Mouse (Mus musculus) gastrocnemius, postnatal 4 days (tissue): ENCODE results near the gene Mmrn2. TPM values are rescaled to one million over a fixed set of nuclear protein-coding genes. Genes with fewer than 3 reads are reported as not detected.
"Not testable (repeated sequence)": the region's sequence is repeated elsewhere in the genome, so short reads cannot be mapped to it uniquely, and the experiment has no call there.

Experiments used
- DNase-seq, 2 experiments: peaks; one replicate each; pipeline ENCODE4 v3.0.0; 2021 to 2022; ENCODE audit warnings: low spot score in 2 of 2, mixed read lengths in 2 of 2
- total RNA-seq, 2 experiments: library from RNA; stranded (reverse); gene quantifications; 2 replicates each; pipeline ENCODE4 v1.2.3; 2021

The Mmrn2 gene
- total RNA-seq, 2 experiments from 2014 or later, result 17.4 to 17.5 TPM

DNA sequence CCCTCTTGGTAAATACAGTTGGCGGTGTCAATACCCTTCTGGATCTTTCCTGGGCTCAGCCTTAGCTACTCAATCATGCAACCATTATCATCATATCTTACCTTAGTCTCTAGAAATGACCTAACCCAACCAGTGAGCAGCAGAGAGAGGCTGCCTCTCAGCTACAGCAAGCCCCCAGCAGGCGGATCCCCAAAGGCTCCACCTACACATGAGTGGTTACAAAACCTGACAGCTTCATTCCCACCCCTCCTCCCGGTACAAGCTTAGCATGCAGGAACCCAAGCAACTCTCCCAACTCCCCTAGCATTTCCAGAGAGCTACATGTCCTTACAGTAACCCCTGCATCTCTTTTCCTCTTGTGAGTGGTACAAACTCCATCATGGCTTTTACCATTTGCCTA is 24.8 kb downstream of the Mmrn2 start:
- no peak for DNase-seq

GRCm38 (mm10) chr14:34401135-34401534 is 25.9 kb downstream of the Mmrn2 start:
- DNase-seq, result peak in 1 of 2 experiments; percentile 69

DNA sequence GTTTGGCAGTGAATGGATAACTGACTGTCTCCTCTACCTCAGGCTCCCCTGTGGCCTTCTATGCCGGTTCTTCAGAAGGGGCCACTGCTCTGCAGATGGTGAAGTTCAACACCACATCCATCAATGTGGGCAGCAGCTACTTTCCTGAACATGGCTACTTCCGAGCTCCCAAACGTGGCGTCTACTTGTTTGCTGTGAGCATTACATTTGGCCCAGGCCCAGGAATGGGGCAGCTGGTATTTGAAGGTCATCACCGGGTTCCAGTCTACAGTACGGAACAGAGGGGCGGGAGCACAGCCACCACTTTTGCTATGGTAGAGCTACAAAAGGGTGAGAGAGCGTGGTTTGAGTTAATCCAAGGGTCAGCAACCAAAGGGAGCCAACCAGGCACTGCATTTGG is 27.6 kb downstream of the Mmrn2 start:
- DNase-seq, result no peak

- no peak for DNase-seq
These were observed 28.2 kb downstream of the Mmrn2 start for GRCm38 (mm10) chr14:34403424-34403823.

DNA sequence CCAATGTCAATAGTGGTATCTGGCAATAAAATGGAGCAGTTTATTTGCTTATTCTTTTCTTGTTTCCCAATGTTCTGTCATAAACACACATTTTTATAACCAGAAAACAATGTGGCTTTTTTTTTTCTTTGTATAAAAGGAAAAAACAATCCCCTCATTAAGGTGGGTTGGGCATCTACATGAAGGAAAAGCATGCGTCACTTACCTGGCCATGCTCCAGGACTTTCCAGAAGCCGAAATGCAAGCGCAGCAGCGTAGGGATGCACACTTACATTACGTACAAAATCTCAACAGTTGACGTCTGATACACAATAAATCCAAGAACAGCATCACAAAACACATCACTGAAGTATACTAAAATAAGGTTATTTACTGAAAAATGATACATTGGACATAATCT is 35.5 kb downstream of the Mmrn2 start:
- no peak for DNase-seq

GRCm38 (mm10) chr14:34412164-34412896 is 37.1 kb downstream of the Mmrn2 start:
- no peak for DNase-seq

- DNase-seq, result not testable (repeated sequence)
These were observed 41.7 kb downstream of the Mmrn2 start for GRCm38 (mm10) chr14:34416946-34417345.

DNA sequence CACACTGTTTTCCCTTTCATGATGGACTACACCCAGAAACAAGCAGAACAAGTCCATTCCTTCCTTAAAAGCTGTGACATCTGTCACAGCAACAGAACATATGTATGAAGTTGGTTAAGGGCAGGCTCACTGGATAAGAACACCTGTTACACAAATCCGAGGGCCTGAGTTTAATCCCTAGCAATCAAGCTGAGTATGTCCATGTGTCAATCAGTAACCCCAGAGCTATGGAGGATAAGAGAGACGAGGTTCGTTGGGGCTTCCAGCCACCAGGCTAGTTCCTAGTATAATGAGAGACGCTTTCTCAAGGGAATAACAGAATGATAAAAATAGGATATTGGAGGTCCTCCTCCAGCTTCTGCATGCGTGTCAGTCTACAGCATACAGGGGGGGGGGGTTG is 42.2 kb downstream of the Mmrn2 start:
- DNase-seq, result no peak

DNA sequence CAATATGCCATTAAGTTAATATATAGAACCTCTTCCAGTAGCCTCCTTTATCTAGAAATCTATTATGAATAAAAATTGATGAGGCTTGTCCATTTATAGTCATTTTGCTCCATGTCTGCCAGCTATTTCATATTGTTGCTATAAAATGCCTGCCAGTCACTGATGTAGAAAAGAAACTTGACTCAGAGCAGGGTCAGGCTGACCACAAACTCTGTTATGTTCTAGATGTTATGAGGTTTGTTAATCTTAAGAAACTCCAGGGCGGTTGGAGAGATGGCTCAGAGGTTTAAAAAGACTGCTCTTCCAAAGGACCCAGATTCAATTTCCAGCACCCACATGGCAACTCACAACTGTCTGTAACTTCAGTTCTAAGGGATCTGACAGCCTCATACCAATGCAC is 45.8 kb downstream of the Mmrn2 start:
- no peak for DNase-seq

DNA sequence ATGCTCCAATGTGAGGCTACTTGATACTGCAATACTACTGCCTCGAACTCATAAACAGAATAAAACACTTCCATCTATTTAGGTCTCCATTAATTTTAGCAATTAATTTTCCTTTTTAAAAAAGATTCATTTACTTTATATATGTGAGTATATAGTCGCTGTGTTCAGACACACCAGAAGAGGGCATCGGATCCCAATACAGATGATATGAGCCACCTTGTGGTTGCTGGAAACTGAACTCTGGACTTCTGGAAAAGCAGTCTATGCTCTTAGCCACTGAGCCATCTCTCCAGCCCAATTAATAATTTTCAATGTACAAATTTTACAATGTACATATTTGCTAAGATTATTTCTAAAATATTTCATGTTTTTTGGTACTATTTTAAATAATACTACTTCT is 53.0 kb downstream of the Mmrn2 start:
- no peak for DNase-seq

- no peak for DNase-seq
These were observed 53.8 kb downstream of the Mmrn2 start for GRCm38 (mm10) chr14:34429069-34429468.

- no peak for DNase-seq
These were observed 65.3 kb downstream of the Mmrn2 start for GRCm38 (mm10) chr14:34440526-34441066.

DNA sequence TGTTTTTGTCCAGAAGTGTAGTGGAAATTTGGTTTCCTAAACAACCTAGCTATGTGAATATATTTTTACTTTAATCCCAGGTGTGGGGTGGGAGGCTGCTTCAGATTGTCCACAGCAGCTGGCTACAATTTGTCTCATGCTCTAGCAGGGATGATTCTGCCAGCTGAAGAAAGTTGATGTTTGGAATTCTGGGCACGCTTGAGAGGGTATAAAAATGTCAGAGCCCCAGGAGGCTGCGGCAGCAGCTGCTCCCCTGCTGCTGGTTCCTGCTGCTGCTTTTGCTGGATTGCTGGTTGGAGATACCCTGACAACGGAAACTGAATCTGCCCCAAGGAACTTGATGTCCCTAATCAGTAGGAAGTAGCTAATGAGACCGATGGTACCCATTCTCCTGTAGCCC is 67.3 kb downstream of the Mmrn2 start:
- DNase-seq, result no peak

DNA sequence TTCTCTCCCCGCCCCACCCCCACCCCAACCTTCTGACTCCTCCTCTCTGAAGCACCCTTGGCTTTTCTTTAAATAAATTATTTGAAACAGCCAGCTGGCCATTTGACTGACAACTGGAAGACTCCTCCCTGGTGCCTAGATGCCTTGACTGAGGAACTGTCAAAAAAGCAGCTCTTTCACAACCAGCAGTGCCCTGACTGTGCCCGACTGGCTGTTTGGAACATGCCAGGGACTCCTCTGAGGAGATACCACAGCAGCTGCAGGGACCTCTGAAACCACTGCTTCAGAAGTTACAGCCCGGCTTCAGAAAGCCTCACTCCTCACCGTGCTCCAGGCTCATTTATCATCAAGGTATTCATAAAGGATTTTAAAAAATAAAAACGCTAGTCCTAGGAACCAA is 69.1 kb downstream of the Mmrn2 start:
- no peak for DNase-seq

GRCm38 (mm10) chr14:34444924-34445323 is 69.7 kb downstream of the Mmrn2 start:
- DNase-seq, result no peak

GRCm38 (mm10) chr14:34445348-34445747 is 70.1 kb downstream of the Mmrn2 start:
- DNase-seq, result no peak

GRCm38 (mm10) chr14:34446624-34447023 is 71.4 kb downstream of the Mmrn2 start:
- DNase-seq, result no peak

- DNase-seq, result no peak
These were observed 72.4 kb downstream of the Mmrn2 start for GRCm38 (mm10) chr14:34447659-34448058.

- DNase-seq, result no peak
These were observed 73.1 kb downstream of the Mmrn2 start for GRCm38 (mm10) chr14:34448398-34448797.

DNA sequence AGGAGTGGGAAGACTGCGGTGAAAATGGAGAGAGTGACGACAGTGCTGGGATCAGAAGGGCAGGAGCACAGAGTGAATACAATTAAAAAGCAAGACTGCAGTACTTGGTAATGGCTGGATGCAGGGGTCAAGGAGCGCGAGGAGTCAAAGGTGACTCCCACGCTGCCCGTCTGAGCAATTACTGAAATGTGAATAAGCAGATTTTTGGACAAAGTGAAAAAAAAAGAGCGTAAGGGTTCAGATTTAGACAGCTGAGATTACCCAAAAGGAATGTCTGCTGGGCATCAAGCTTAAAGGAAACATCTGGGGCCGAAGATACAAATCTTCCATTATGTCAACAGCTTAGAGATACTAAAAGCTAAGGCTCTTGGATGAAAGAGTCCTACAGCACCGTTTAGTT is 74.5 kb downstream of the Mmrn2 start:
- no peak for DNase-seq

DNA sequence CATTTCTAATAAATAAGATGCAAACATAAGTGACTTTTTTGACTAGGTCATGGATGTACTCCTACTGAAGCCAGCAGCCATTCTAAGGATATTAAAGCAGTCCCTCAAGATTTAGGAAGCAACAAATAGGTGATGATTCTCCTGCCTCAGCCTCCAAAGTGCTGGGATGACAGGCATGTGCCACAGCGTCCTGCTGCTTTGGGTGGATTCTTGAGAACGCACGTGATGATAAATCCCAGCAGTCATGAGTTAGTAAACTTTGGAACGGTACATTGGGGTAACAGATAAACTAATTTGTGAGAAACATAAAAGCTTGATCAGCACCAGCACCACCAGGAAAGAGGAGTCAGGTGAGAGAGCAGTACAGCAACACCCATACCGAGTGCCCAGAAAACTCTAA is 75.2 kb downstream of the Mmrn2 start:
- no peak for DNase-seq

GRCm38 (mm10) chr14:34451872-34452271 is 76.6 kb downstream of the Mmrn2 start:
- DNase-seq, result no peak

DNA sequence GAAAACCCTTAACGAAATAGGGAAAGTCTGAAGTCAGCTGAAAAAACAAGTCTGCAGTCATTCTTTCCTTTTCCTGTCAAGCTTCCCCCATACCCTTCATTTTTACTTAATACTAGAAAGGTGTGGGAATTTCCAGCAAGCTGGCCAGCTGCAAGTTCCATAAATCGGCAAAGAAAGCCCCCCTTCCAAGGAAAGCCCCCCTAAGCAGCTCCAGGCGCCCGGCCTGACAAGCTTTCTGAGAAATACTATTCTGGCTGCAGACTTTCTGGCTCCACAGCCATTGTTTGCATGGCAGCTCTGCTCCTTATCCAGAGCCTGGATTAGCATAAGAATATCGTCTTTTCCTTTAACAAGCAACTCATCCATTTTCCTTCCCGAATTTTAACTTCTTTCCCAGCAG is 78.4 kb downstream of the Mmrn2 start:
- no peak for DNase-seq
